Mouse (Mus musculus) olfactory bulb, adult 2 months (tissue): ENCODE measurements at regions not wholly inside any gene's neighbourhood (a gene's known extent, or its start where the extent isn't known, plus 50 kb on each side); places are given as distances from the start of the nearest gene placed in this dataset.

Source experiments
- H3K27ac ChIP-seq: fragments of 200-500 bp; 2 replicates; pipeline ENCODE4 v1.5.1; 2012; ENCODE audit warnings: low read depth, low read length; ENCODE audit not compliant: insufficient read depth
- H3K4me1 ChIP-seq: fragments of 200-500 bp; 2 replicates; pipeline ENCODE4 v1.6.1; 2012; ENCODE audit warnings: low read length; ENCODE audit not compliant: control insufficient read depth, insufficient read depth
- H3K4me3 ChIP-seq: fragments of 200-500 bp; 2 replicates; pipeline ENCODE4 v1.5.1; 2012; ENCODE audit warnings: mild to moderate bottlenecking, low read depth, low read length, moderate library complexity; ENCODE audit not compliant: insufficient read depth
- CTCF ChIP-seq: fragments of 200-500 bp; IDR thresholded peaks from 2 replicates; pipeline ENCODE4 v1.5.1; 2012; ENCODE audit warnings: low read depth, mild to moderate bottlenecking, low read length, moderate library complexity; ENCODE audit not compliant: insufficient read depth
- POLR2A ChIP-seq: fragments of 200-500 bp; IDR thresholded peaks from 2 replicates; pipeline ENCODE4 v1.6.1; 2012; ENCODE audit warnings: mild to moderate bottlenecking, low read depth, low read length, moderate library complexity; ENCODE audit not compliant: insufficient read depth
- WGBS: fragments of 180-500 bp; shearing (Covaris S2); methylation state at CpG from one replicate; pipeline ENCODE4 v1.1.7; 2018; 5-methylcytosine and 5-hydroxymethylcytosine counted together

- no peak overlapping the region for H3K4me3 ChIP-seq
- H3K4me1 ChIP-seq = no peaks in the 10 kb centered on the region
- TF ChIP-seq POLR2A = no peak
- no peak for TF ChIP-seq CTCF
- no peak overlapping the region for H3K27ac ChIP-seq
- WGBS = 70% methylated on average over 4 of the region's 4 CpGs
These were observed 357.0 kb downstream of the Gm49356 start for GRCm38 (mm10) chr15:59245927-59246649.

- Histone ChIP-seq H3K4me1 (no peaks in the 10 kb centered on the region), H3K4me3 (no peak overlapping the region), H3K27ac (no peak overlapping the region)
- 58% methylated on average over 12 of the region's 12 CpGs for WGBS
- TF ChIP-seq CTCF (no peak), POLR2A (no peak)
These were observed 359.6 kb downstream of the Gm49356 start for GRCm38 (mm10) chr15:59248477-59249260.

- WGBS = 72% methylated on average over 1 of the region's 1 CpGs
- H3K4me3 ChIP-seq = no peak overlapping the region
These were observed 372.3 kb downstream of the Gm49356 start for GRCm38 (mm10) chr15:59261380-59261779.

GRCm38 (mm10) chr15:59262380-59262779, 373.3 kb downstream of the Gm49356 start:
- TF ChIP-seq CTCF (no peak), POLR2A (no peak)
- H3K4me1 ChIP-seq = no peaks in the 10 kb centered on the region
- 87% methylated on average over 2 of the region's 2 CpGs for WGBS
- H3K27ac ChIP-seq = no peak overlapping the region
- no peak overlapping the region for H3K4me3 ChIP-seq

More at GRCm38 (mm10) chr15:59261380-59261779, 372.3 kb downstream of the Gm49356 start:
- no peak for TF ChIP-seq CTCF
- TF ChIP-seq POLR2A = no peak
- no peaks in the 10 kb centered on the region for H3K4me1 ChIP-seq
- no peak overlapping the region for H3K27ac ChIP-seq

- no peak for TF ChIP-seq POLR2A
- TF ChIP-seq CTCF = no peak
- Histone ChIP-seq H3K4me1 (no peaks in the 10 kb centered on the region), H3K27ac (no peak overlapping the region), H3K4me3 (no peak overlapping the region)
- 64% methylated on average over 13 of the region's 13 CpGs for WGBS
These were observed 374.6 kb downstream of the Gm49356 start for GRCm38 (mm10) chr15:59263433-59264328.
